Mouse (Mus musculus): ENCODE measurements around the gene Ikzf5. TPM values are rescaled to one million over a fixed set of nuclear protein-coding genes. Genes with fewer than 3 reads are reported as not detected.
"Not testable (repeated sequence)": the region's sequence is repeated elsewhere in the genome, so short reads cannot be mapped to it uniquely, and the experiment has no call there.

The Ikzf5 gene
- total RNA-seq (2022) = 10 to 100 TPM; 34.3 to 41.0 (median 36.3) TPM

DNA sequence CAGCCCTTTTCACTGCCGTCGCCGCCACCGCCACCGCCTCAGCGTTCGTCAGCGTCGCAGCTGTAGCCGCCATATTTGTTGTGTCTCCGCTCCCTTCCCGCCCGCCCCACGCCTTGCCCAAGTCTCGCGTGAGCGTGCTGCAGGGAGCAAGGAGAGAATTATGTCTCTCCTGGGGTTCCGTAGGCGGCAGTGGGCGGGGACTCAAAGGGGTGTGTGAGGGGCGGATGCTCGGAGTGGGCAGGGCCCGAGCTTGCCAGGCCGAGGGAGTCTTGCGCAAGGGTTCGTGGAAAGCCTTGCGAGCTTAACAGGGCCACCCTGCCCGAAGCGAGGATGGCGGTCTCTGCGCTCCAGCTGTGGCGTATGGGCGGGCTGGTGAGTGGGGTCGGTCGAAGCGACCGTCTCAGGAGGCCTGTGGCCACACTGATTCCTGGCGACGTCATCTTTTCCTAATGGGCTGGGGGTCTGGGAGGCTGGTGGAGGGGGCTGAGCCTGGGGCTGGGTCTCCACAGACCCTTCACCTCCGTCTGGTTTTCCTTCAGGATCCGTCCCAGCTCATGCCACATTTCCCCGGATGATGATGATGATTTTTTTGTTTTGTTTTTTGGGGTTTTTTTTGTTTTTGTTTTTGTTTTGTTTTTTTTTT lies at the start of gene Ikzf5, which contains the start of gene Acadsb:
Gene Ikzf5, minus strand, starts transcription at position 106 of the 643 bp plus-strand sequence.
Gene Acadsb, plus strand, starts transcription at position 186 of the 643 bp plus-strand sequence.
- peak; percentile 100 for DNase-seq (ENCODE audit: low spot score)

- DNase-seq (ENCODE audit: low spot score) = no peak
Measured at GRCm38 (mm10) chr7:131456714-131457113, 46.4 kb upstream of the Ikzf5 start.

DNA sequence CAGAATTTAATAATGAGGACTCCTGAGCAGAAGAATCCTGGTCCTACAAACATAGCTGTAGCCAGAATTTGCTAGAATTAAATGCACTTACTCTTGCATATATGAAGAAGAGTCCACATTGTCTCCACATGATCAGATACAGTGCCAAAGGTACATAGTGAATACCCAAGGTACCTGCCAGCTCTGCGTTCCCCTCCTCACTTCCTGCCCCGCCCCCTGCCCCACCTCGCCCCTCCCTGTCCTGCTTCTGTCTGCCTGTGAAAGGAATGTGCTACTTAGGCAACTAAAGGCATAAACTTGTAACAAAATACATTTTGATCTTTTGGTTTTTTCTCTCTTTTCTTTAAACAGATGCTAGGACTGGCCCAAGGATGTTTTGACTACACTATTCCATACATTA lies 26.7 kb upstream of the Ikzf5 start:
- no peak for DNase-seq (ENCODE audit: low spot score)

- no peak for DNase-seq (ENCODE audit: low spot score)
Measured at GRCm38 (mm10) chr7:131434276-131434675, 24.0 kb upstream of the Ikzf5 start.

DNA sequence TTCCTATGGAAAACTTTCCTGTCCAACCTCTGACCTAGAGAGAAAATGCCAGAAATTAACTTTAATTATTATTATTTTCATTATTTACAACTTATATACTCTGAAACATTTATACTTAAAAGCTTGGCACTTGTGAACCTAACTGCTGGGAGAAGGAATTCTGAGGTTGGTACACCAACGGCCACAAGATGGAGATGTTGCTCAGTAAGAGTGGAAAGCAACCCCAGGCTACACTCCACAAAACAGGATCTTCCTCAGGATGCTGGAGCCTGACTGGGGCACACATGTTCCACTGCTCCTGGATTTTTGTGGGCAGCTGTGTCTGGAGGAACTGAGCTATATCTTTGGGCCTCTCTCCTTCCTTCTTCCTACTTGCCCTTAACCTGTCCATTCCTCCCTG lies 21.9 kb upstream of the Ikzf5 start:
- DNase-seq (ENCODE audit: low spot score) = peak; percentile 11

DNA sequence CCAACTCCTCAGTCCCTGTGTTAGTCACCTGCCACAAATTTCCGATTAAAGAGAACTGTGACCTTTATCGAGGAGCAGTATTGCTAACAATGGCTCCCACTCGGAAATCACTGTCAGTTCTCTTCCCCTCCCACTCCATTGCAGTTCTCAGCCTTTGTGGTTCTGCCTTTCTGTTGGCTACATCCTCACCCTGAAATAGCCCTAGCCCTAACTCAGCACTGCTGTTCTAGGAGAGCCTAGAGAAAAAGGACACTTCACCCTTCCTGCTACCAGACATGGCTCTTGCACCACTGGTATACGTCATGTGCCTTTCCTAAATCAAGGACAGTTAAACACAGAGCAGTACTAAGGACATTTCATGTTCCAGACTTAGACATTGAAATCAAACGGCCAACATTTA lies 17.0 kb upstream of the Ikzf5 start:
- no peak for DNase-seq (ENCODE audit: low spot score)

DNA sequence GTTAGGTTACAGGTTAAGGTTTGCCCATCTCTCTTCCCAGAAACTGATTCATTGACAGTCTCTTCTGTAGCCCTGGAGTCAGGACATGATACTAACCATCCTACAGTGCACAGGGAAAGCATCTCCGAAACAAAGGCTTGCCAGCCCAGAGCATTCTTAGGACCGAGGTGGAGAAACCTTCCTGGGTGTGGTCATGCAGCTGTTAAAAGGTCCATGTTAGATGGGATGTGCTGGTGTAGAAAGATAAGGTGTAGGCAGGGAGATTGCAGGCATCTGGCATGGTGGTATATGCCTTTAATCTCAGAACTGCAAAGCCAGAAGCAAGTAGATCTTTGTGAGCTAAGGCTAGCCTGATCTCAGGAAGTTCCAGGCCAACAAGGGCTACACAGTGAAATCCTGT lies 14.6 kb upstream of the Ikzf5 start:
- no peak for DNase-seq (ENCODE audit: low spot score)

DNA sequence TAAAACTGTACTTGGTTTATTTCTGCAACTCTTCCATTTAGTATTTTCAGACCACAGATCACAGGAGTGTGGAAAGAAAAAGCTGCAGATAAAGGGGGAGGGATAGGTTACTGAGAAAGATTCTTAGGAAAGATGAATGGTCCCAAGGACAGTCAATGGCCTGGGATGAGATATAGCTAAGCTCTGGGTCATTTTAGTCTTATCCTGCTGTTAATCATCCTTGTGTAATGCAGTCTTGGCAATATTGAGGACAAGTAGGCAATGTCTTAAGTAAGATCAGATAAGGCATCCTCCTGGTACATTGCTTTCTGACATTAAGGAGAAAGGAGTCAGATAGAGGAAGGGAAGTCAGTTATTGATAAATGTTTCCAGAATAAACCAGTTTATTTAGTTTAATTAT lies 7.3 kb upstream of the Ikzf5 start:
- DNase-seq (ENCODE audit: low spot score) = no peak

GRCm38 (mm10) chr7:131416742-131417141 lies 6.4 kb upstream of the Ikzf5 start:
- not testable (repeated sequence) for DNase-seq (ENCODE audit: low spot score)

- DNase-seq (ENCODE audit: low spot score) = no peak
Measured at GRCm38 (mm10) chr7:131411941-131412270, 1.6 kb upstream of the Ikzf5 start.

- DNase-seq (ENCODE audit: low spot score) = peak; percentile 35
Measured at GRCm38 (mm10) chr7:131411221-131411940, 1.1 kb upstream of the Ikzf5 start.

DNA sequence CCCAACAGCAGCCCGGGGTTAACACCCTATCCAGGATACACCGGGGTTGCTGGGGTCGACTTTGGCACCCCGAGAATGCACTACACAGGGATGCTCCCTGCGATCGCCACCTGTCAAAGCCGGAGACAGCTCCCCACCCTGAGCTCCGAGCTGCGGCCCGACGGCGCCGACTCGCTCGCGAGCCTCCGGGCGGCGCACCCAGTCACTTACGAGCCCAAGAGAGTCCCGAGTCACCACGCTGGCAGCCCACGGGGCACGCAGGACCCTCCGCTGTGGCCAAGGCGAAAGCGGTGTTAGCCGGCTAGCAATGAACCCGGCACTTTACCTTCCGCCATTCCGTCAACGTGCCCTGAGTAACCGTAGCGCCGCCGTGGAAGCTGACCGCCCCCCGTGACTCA lies 334 bp downstream of the Ikzf5 start:
- no peak for DNase-seq (ENCODE audit: low spot score)

GRCm38 (mm10) chr7:131409321-131409987 lies 867 bp downstream of the Ikzf5 start:
- peak; percentile 19 for DNase-seq (ENCODE audit: low spot score)

DNA sequence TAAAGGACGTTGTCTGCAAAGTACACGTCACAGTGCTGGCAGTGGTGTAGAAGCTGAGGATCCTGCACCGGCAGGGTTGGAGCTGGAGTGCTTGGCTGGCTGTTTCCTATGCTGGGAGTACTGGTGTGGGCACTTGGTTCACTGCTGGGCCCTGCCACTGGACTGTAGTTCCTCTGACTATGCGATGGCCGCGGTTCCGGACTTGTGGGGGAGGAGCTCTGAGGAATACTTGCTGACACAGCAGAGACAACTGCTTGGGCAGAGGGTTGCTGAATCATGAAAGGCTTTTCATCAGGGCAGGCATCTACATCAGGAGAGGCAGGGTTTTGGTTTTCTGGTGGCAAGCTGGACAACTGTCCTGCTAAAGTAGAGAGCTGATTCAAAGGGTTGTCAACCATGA lies 18.6 kb downstream of the Ikzf5 start:
- DNase-seq (ENCODE audit: low spot score) = not testable (repeated sequence)

DNA sequence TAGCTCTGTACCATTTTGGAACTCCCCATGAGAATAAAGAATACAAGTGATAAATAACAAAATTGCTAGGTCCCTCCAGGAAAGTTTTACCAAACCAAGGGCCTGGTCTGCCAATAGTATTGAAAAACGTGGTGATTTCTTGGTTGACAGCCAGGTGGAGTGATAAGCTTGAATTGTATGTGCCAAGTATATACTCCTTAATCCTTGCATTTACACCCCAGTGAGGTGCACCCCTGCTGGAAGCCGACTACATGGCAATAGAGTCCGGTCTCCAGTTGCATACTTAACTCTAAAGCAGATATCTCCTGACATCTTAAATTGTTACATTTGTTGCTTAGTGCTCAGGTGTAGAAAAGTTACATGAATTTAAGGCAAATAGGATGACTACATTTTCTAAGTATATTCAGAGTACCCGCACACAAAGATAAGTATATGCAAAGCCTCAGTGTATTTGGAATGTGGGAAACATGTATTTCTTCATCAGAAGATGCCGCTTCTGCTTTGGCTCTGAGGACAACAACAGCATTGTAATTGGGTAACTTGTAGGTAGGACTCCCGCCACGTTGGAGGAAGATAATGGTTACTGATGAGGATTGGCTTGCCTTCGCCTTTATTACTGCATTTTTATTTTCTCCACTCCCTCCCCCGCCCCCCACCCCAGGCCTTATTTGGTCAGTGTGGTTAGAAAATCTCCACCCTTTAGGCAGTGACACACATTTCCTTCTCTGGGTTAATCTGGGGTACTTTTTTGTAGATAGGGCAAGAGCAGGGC lies 38.3 kb downstream of the Ikzf5 start:
- DNase-seq (ENCODE audit: low spot score) = no peak

DNA sequence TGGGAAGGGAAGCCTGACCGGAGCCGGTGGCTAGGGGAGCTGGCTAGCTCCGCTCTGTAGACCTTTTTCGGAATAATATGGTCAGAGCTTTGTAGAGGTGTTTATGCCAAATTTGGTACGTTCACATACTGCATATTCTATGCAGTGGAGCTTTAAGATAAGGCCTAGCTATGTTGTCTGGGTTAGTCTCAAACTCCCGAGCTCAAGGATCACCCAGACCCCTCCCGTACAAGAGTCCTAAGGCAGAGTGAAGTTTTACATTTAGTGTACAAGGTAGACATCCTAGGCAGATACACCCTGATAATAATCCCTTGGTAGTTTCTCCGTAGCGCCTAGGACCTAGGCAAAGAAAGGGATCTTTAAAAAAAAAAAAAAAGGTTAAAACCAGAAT lies 38.9 kb downstream of the Ikzf5 start:
- DNase-seq (ENCODE audit: low spot score) = no peak

DNA sequence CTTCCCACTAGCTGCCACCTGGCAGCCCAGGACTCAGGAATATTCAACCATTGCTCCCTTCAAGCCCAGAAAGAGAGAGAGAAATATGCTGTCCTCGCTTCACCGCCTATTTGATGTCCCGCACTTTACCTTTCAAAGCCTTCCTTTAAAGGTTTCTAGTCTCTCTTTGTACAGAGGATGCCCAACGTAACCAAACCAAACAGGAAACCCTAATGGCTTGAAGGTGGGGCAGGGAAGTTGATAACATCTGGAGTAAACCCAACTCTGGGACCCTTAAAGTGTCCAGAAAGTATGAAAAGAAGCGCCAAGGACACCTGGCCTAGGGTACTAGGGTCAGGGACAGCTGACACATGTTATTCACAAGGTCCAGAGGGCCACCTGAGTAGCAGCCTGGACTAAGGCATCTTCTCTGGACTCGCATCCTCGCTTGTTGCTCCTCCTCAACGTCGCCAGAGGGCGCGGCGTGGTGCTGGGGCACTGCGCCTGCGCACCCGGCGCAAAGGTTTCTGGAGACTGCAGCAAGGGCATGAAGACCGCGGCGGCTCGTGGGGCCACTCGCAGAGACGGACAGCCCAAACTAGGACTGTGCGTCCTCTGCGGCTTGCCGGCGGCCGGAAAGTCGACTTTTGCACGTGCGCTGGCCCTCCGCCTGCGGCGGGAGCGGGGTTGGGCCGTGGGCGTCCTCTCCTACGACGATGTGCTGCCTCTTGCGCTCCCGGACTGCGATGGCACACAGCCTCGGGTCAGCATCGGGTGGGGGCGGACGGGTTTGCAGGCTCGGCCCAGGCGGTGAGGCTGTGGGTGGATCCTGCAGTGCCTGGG lies 39.5 kb downstream of the Ikzf5 start, which contains the start of gene Pstk:
Gene Pstk, plus strand, starts transcription at position 494 of the 822 bp plus-strand sequence.
- peak; percentile 88 for DNase-seq (ENCODE audit: low spot score)

- no peak for DNase-seq (ENCODE audit: low spot score)
Measured at GRCm38 (mm10) chr7:131364131-131364530, 46.2 kb downstream of the Ikzf5 start.

- peak; percentile 94 for DNase-seq (ENCODE audit: low spot score)
Measured at GRCm38 (mm10) chr7:131362615-131363300, 47.6 kb downstream of the Ikzf5 start, which contains the start of gene 2310057M21Rik. Gene 2310057M21Rik (minus strand): TSS chr7:131362759.

DNA sequence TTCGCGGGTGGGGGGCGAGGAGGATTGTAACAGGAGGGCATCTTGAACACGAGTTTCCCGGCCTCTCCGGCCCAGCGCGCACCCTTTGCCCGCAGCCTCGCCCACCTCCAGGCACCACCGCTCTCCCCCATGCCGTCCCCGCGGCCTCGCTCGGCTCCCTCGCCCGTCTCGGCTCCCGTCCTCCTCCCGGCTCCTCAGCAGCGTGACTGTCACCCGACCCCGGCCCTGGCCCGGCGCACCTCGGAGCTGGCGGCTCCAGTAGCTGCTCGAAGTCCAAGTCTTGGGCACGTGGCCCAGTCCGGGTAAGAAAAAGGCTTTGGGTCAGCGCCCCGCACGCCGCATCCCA lies 48.1 kb downstream of the Ikzf5 start:
- no peak for DNase-seq (ENCODE audit: low spot score)

Measured in heart, adult 8-10 months (tissue).